Mouse (Mus musculus) forebrain, embryonic 15.5 days (tissue): ENCODE data around the gene Capn11. TPM values are rescaled to one million over a fixed set of nuclear protein-coding genes. Genes with fewer than 3 reads are reported as not detected.

Source experiments
- ATAC-seq: fragments of 200-750 bp; cut with Nextera tagmentation; replicated peaks from 2 replicates; pipeline ENCODE4 v1.8.0; 2017; ENCODE audit warnings: mild to moderate bottlenecking, moderate TSS enrichment, moderate library complexity
- H3K27ac ChIP-seq: fragments of 300-500 bp; sonication (generic); replicated peaks from 2 replicates; pipeline ENCODE4 v1.5.1; 2015; ENCODE audit warnings: mild to moderate bottlenecking, inconsistent platforms
- H3K27me3 ChIP-seq: fragments of 300-500 bp; sonication (generic); 2 replicates; pipeline ENCODE4 v1.6.1; 2015; ENCODE audit warnings: inconsistent platforms
- H3K36me3 ChIP-seq: fragments of 300-500 bp; sonication (generic); 2 replicates; pipeline ENCODE4 v1.6.1; 2015; ENCODE audit warnings: mild to moderate bottlenecking, inconsistent platforms
- H3K4me1 ChIP-seq: fragments of 300-500 bp; sonication (generic); 2 replicates; pipeline ENCODE4 v1.6.1; 2015; ENCODE audit warnings: inconsistent platforms
- H3K4me2 ChIP-seq: fragments of 300-500 bp; sonication (generic); replicated peaks from 2 replicates; pipeline ENCODE4 v1.6.1; 2015; ENCODE audit warnings: mild to moderate bottlenecking, inconsistent platforms
- H3K4me3 ChIP-seq: fragments of 300-500 bp; sonication (generic); 2 replicates; pipeline ENCODE4 v1.5.1; 2015; ENCODE audit warnings: mild to moderate bottlenecking, inconsistent platforms
- H3K9ac ChIP-seq: fragments of 300-500 bp; sonication (generic); replicated peaks from 2 replicates; pipeline ENCODE4 v1.6.1; 2015; ENCODE audit warnings: mild to moderate bottlenecking, inconsistent platforms
- H3K9me3 ChIP-seq: fragments of 300-500 bp; sonication (generic); 2 replicates; pipeline ENCODE4 v1.6.1; 2016; ENCODE audit warnings: inconsistent platforms
- WGBS: fragments of 180-500 bp; shearing (Covaris S2); methylation state at CpG from one replicate; pipeline ENCODE4 v1.1.7; 2015; ENCODE audit warnings: mixed read lengths; 5-methylcytosine and 5-hydroxymethylcytosine counted together
- polyA plus RNA-seq: library from polyadenylated mRNA; unstranded; fragments of >200 nt; fragmentation: Nextera tagmentation; extraction: Ambion mirVana; gene quantifications from 2 replicates; pipeline ENCODE4 v1.2.1, GENCODE M21; 2015

Capn11 gene
- polyA plus RNA-seq, 1 experiment from 2014 or later = 0.83 TPM

GRCm38 (mm10) chr17:45678106-45678505, 19.0 kb upstream of the Capn11 start:
- H3K27me3 ChIP-seq = no peaks in the 10 kb centered on the region
- H3K4me1 ChIP-seq = peaks cover 9% of the 10 kb centered on the region
- H3K4me2 ChIP-seq = no peak overlapping the region
- WGBS = 41% methylated on average over 7 of the region's 7 CpGs
- no peak overlapping the region for H3K27ac ChIP-seq
- no peaks in the 10 kb centered on the region for H3K9me3 ChIP-seq
- ATAC-seq = no peak
- H3K36me3 ChIP-seq = peaks cover 48% of the 10 kb centered on the region
- H3K4me3 ChIP-seq = no peak overlapping the region
- no peak overlapping the region for H3K9ac ChIP-seq

- Histone ChIP-seq H3K27me3 (no peaks in the 10 kb centered on the region), H3K27ac (no peak overlapping the region), H3K9ac (no peak overlapping the region), H3K36me3 (peaks cover 87% of the 10 kb centered on the region), H3K4me1 (no peaks in the 10 kb centered on the region), H3K4me2 (no peak overlapping the region), H3K4me3 (no peak overlapping the region), H3K9me3 (no peaks in the 10 kb centered on the region)
- no peak for ATAC-seq
- WGBS = 96% methylated on average over 2 of the region's 2 CpGs
Measured at GRCm38 (mm10) chr17:45672598-45672997, 13.5 kb upstream of the Capn11 start.

- WGBS = 94% methylated on average over 1 of the region's 1 CpGs
- no peak overlapping the region for H3K27ac ChIP-seq
- no peak overlapping the region for H3K4me3 ChIP-seq
- H3K9ac ChIP-seq = no peak overlapping the region
- H3K36me3 ChIP-seq = peaks cover 88% of the 10 kb centered on the region
- ATAC-seq = no peak
- no peaks in the 10 kb centered on the region for H3K9me3 ChIP-seq
- no peaks in the 10 kb centered on the region for H3K4me1 ChIP-seq
- no peak overlapping the region for H3K4me2 ChIP-seq
- H3K27me3 ChIP-seq = no peaks in the 10 kb centered on the region
Measured at GRCm38 (mm10) chr17:45671821-45672220, 12.7 kb upstream of the Capn11 start.

GRCm38 (mm10) chr17:45667986-45668385, 8.9 kb upstream of the Capn11 start:
- ATAC-seq = no peak
- Histone ChIP-seq H3K27ac (no peak overlapping the region), H3K9me3 (no peaks in the 10 kb centered on the region), H3K4me1 (peaks cover 3% of the 10 kb centered on the region), H3K4me2 (no peak overlapping the region), H3K4me3 (no peak overlapping the region), H3K27me3 (no peaks in the 10 kb centered on the region), H3K36me3 (peaks cover 82% of the 10 kb centered on the region), H3K9ac (no peak overlapping the region)
- WGBS = 86% methylated on average over 10 of the region's 10 CpGs

- 83% methylated on average over 9 of the region's 10 CpGs for WGBS
Measured at GRCm38 (mm10) chr17:45667481-45667880, 8.4 kb upstream of the Capn11 start.

GRCm38 (mm10) chr17:45666091-45666490, 7.0 kb upstream of the Capn11 start:
- H3K36me3 ChIP-seq = peaks cover 83% of the 10 kb centered on the region
- no peaks in the 10 kb centered on the region for H3K9me3 ChIP-seq
- no peak overlapping the region for H3K4me3 ChIP-seq
- WGBS = 74% methylated on average over 11 of the region's 11 CpGs
- no peaks in the 10 kb centered on the region for H3K27me3 ChIP-seq
- no peak for ATAC-seq
- H3K4me2 ChIP-seq = no peak overlapping the region
- H3K27ac ChIP-seq = no peak overlapping the region
- H3K4me1 ChIP-seq = peaks cover 3% of the 10 kb centered on the region
- no peak overlapping the region for H3K9ac ChIP-seq

More at GRCm38 (mm10) chr17:45667481-45667880, 8.4 kb upstream of the Capn11 start:
- peaks cover 3% of the 10 kb centered on the region for H3K4me1 ChIP-seq
- H3K9me3 ChIP-seq = no peaks in the 10 kb centered on the region
- no peak overlapping the region for H3K4me2 ChIP-seq
- no peak overlapping the region for H3K27ac ChIP-seq
- no peak for ATAC-seq
- H3K9ac ChIP-seq = no peak overlapping the region
- H3K36me3 ChIP-seq = peaks cover 82% of the 10 kb centered on the region
- H3K4me3 ChIP-seq = no peak overlapping the region
- H3K27me3 ChIP-seq = no peaks in the 10 kb centered on the region

- 92% methylated on average over 13 of the region's 13 CpGs for WGBS
- Histone ChIP-seq H3K4me2 (no peak overlapping the region), H3K27ac (no peak overlapping the region), H3K4me1 (peaks cover 3% of the 10 kb centered on the region), H3K27me3 (no peaks in the 10 kb centered on the region), H3K36me3 (peaks cover 79% of the 10 kb centered on the region), H3K4me3 (no peak overlapping the region), H3K9ac (no peak overlapping the region), H3K9me3 (no peaks in the 10 kb centered on the region)
- ATAC-seq = no peak
Measured at GRCm38 (mm10) chr17:45664608-45665007, 5.5 kb upstream of the Capn11 start.

GRCm38 (mm10) chr17:45663106-45663919, 4.2 kb upstream of the Capn11 start:
- Histone ChIP-seq H3K36me3 (peaks cover 67% of the 10 kb centered on the region), H3K9ac (no peak overlapping the region), H3K4me2 (0 out of 2 replicates have a peak overlapping the region, but pooled peaks have one; percentile 13)

GRCm38 (mm10) chr17:45655820-45656219, 3.3 kb downstream of the Capn11 start:
- no peak for ATAC-seq
- H3K36me3 ChIP-seq = peaks cover 7% of the 10 kb centered on the region; the same call in 1 of the 2 replicates
- H3K27ac ChIP-seq = no peak overlapping the region
- WGBS = 27% methylated on average over 6 of the region's 6 CpGs
- H3K9ac ChIP-seq = no peak overlapping the region
- no peak overlapping the region for H3K4me2 ChIP-seq
- H3K9me3 ChIP-seq = no peaks in the 10 kb centered on the region
- no peaks in the 10 kb centered on the region for H3K4me1 ChIP-seq
- H3K4me3 ChIP-seq = no peak overlapping the region
- H3K27me3 ChIP-seq = no peaks in the 10 kb centered on the region

More at GRCm38 (mm10) chr17:45663106-45663919, 4.2 kb upstream of the Capn11 start:
- WGBS = 24% methylated on average over 27 of the region's 27 CpGs
- H3K27me3 ChIP-seq = no peaks in the 10 kb centered on the region
- peak; percentile 57 for ATAC-seq
- no peaks in the 10 kb centered on the region for H3K9me3 ChIP-seq
- H3K4me1 ChIP-seq = peaks cover 3% of the 10 kb centered on the region
- no peak overlapping the region for H3K4me3 ChIP-seq
- H3K27ac ChIP-seq = no peak overlapping the region

GRCm38 (mm10) chr17:45653233-45653632, 5.9 kb downstream of the Capn11 start:
- no peak for ATAC-seq
- Histone ChIP-seq H3K4me2 (no peak overlapping the region), H3K27ac (no peak overlapping the region), H3K4me1 (no peaks in the 10 kb centered on the region), H3K27me3 (no peaks in the 10 kb centered on the region), H3K36me3 (no peaks in the 10 kb centered on the region), H3K9ac (no peak overlapping the region), H3K9me3 (no peaks in the 10 kb centered on the region), H3K4me3 (no peak overlapping the region)
- WGBS = 72% methylated on average over 7 of the region's 7 CpGs

GRCm38 (mm10) chr17:45644185-45644584, 14.9 kb downstream of the Capn11 start:
- Histone ChIP-seq H3K9me3 (no peaks in the 10 kb centered on the region), H3K27ac (no peak overlapping the region), H3K36me3 (no peaks in the 10 kb centered on the region), H3K4me1 (no peaks in the 10 kb centered on the region), H3K4me3 (no peak overlapping the region), H3K4me2 (no peak overlapping the region), H3K9ac (no peak overlapping the region), H3K27me3 (no peaks in the 10 kb centered on the region)
- no peak for ATAC-seq
- 94% methylated on average over 4 of the region's 4 CpGs for WGBS

GRCm38 (mm10) chr17:45642701-45643100, 16.4 kb downstream of the Capn11 start:
- no peak overlapping the region for H3K9ac ChIP-seq
- no peaks in the 10 kb centered on the region for H3K9me3 ChIP-seq
- WGBS = 20% methylated on average over 12 of the region's 12 CpGs
- no peaks in the 10 kb centered on the region for H3K4me1 ChIP-seq
- H3K36me3 ChIP-seq = no peaks in the 10 kb centered on the region
- ATAC-seq = no peak
- H3K27me3 ChIP-seq = no peaks in the 10 kb centered on the region
- no peak overlapping the region for H3K4me3 ChIP-seq
- H3K27ac ChIP-seq = no peak overlapping the region
- H3K4me2 ChIP-seq = no peak overlapping the region

- no peak overlapping the region for H3K4me3 ChIP-seq
- H3K36me3 ChIP-seq = no peaks in the 10 kb centered on the region
- H3K27ac ChIP-seq = no peak overlapping the region
- H3K9me3 ChIP-seq = no peaks in the 10 kb centered on the region
- ATAC-seq = no peak
- no peak overlapping the region for H3K9ac ChIP-seq
- H3K27me3 ChIP-seq = no peaks in the 10 kb centered on the region
- H3K4me2 ChIP-seq = no peak overlapping the region
- 90% methylated on average over 8 of the region's 8 CpGs for WGBS
- no peaks in the 10 kb centered on the region for H3K4me1 ChIP-seq
Measured at GRCm38 (mm10) chr17:45641981-45642380, 17.1 kb downstream of the Capn11 start.
